Mouse (Mus musculus): ENCODE data around the gene Inpp5k.

DNA sequence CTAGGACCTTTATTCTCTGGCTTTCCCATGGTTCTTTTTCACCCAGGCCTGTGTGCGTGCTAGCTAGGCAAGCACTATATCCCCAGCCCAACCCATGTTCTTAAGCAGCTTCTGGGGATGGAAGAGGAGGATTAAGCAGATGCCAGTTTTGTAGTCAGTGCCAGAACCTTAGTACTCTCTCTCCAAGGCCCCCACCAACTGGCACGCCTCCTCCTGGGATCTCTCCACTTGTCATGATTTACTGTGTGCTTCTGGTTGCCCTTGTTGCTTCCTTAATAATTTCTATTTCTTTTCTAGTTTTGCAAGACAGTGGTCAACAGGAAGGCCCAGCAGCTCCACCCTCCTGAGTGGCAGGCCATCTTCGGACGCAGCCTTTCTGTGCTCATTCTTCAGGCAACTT lies 5.0 kb upstream of the Inpp5k start:
- no peak for TF ChIP-seq CTCF (IDR thresholded peaks at IDR 0.05; ENCODE audit: borderline replicate concordance, insufficient read depth, low read length)
- TF ChIP-seq POLR2A (IDR thresholded peaks at IDR 0.05; ENCODE audit: low read depth, low read length) = no peak
